Mouse (Mus musculus): ENCODE data around the gene Hrasls5. TPM values are rescaled to one million over a fixed set of nuclear protein-coding genes. Genes with fewer than 3 reads are reported as not detected.
A peak's percentile ranks its signal among the peaks of the same experiment; 100 is the strongest.

The Hrasls5 gene
- total RNA-seq, 2 experiments from 2014 or later = not detected

- peak; percentile 47 to 54 for DNase-seq (ENCODE audit: low spot score in 2 of 2)
Measured at GRCm38 (mm10) chr19:7606801-7607689, 5.3 kb upstream of the Hrasls5 start, which contains the start of gene Lgals12. Lgals12 (minus strand) TSS chr19:7607193.

DNA sequence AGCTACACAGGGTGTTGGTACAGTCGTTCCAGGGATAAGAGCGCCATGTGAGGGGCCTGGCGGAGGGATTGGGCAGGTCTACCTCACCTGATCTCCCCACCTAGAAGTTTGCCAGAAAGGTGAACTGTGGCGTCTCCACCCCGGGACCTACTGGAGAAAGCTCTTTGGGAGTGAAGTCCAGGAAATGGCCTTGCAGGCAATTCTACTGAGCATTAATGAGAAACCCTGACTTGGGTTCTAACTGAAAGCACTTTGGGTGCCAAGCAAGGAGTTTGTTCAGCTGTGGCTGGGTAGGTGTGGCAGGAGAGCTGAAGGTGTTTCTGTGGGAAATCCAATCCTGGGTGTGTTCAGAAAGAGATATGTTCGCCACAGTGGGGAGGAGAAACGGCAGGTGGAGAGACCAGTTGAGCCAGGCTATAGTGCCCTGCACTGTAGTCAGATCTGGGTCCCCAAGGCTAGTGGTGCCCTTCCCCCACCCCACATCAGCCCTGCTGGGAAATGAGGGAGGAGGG, 4.6 kb upstream of the Hrasls5 start:
- DNase-seq (ENCODE audit: low spot score in 2 of 2) = no peak

DNA sequence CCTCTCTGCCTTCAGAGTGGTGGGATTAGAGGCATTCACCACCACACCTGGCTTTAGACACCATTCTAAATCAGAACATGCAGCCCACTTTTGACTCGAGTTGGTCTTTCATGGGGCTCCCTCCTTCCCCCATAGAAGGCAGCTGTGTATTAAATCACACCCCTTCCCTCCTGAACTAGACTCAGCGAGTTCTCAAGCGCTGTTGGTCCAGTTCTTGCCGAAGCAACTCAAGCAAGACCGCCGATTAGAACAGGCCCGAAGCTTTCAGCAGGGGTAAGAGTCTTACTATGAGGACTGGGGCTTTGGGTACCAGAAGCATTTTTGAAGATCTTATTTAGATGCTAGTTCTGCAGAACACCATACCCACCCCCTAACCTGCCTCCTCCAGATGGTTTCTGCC, 810 bp downstream of the Hrasls5 start:
- DNase-seq (ENCODE audit: low spot score in 2 of 2) = no peak

GRCm38 (mm10) chr19:7616231-7616930, 4.0 kb downstream of the Hrasls5 start:
- DNase-seq (ENCODE audit: low spot score in 2 of 2) = no peak

DNA sequence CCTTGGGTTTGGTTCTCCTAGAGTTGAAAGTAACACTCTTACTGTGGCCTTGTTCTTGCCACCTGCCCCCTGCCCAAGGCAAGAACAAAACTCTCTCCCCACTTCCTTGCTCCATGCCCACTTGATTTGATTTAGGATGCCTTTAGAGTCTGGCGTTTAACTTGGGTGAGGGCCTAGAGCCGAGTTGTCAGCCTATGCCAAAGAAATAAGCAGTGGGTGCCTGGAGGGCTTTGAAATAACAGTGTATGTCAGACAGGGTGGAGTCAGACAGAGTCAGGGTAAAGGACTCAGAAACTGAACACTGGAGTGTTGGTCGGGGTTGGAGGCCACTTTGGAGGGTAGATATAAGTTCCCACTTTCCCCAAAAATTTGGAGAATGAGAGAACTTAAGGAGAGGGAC, 4.7 kb downstream of the Hrasls5 start:
- DNase-seq (ENCODE audit: low spot score in 2 of 2) = no peak

GRCm38 (mm10) chr19:7617696-7618095, 5.4 kb downstream of the Hrasls5 start:
- DNase-seq (ENCODE audit: low spot score in 2 of 2) = peak; percentile 67 to 79

- no peak for DNase-seq (ENCODE audit: low spot score in 2 of 2)
Measured at GRCm38 (mm10) chr19:7633021-7633420, 20.7 kb downstream of the Hrasls5 start.

GRCm38 (mm10) chr19:7633786-7634185, 21.4 kb downstream of the Hrasls5 start:
- no peak for DNase-seq (ENCODE audit: low spot score in 2 of 2)

GRCm38 (mm10) chr19:7648913-7649666, 36.7 kb downstream of the Hrasls5 start:
- DNase-seq (ENCODE audit: low spot score in 2 of 2) = no peak

GRCm38 (mm10) chr19:7672033-7672432, 59.7 kb downstream of the Hrasls5 start:
- DNase-seq (ENCODE audit: low spot score in 2 of 2) = no peak

DNA sequence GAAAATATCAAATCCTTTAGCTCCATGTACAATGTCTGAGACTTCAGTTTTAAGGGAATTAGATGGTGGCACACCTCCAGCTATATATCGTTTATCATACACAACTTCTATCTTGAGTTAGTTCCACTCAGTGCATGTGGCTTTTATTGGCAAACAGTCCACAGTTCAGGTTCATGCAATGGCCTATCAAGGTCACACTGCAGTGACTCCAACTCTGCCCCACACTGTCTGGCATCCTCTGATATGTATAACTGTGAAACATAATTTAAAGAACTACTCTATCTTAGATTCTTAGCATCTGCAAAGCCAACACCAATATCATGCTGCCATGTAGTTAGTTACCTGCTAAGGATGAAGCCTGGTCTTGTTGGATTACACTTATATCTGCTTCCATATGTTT, 75.6 kb downstream of the Hrasls5 start:
- DNase-seq (ENCODE audit: low spot score in 2 of 2) = no peak

Other genes starting within 250 kb of the Hrasls5 start
- 10 to 100 TPM; 39.0 to 45.6 TPM for gene Spindoc, start 229.5 kb upstream of the Hrasls5 start, total RNA-seq (2021)
- gene 2700081O15Rik, start 194.9 kb upstream of the Hrasls5 start, total RNA-seq (2021) = 10 to 100 TPM; 70.8 to 72.1 TPM
- gene Rtn3, start 129.3 kb upstream of the Hrasls5 start, total RNA-seq (2021) = 100 to 1,000 TPM; 769 to 828 TPM
- gene Atl3, start 118.5 kb upstream of the Hrasls5 start, total RNA-seq (2021) = 10 to 100 TPM; 21.8 to 22.4 TPM
- gene Pla2g16, start 55.1 kb upstream of the Hrasls5 start, total RNA-seq (2021) = 10 to 100 TPM; 10.1 to 13.5 TPM
- under 1 TPM; 0.54 to 0.66 TPM for gene Lgals12, start 5.3 kb upstream of the Hrasls5 start, total RNA-seq (2021)
- gene Slc22a19, start 98.8 kb downstream of the Hrasls5 start, total RNA-seq (2021) = not detected
- not detected for gene Slc22a26, start 190.1 kb downstream of the Hrasls5 start, total RNA-seq (2021)

All from layer of hippocampus, postnatal 10 days (tissue).